9 mouse cellular contexts compared by ENCODE assay signal in the genomic region with DNA sequence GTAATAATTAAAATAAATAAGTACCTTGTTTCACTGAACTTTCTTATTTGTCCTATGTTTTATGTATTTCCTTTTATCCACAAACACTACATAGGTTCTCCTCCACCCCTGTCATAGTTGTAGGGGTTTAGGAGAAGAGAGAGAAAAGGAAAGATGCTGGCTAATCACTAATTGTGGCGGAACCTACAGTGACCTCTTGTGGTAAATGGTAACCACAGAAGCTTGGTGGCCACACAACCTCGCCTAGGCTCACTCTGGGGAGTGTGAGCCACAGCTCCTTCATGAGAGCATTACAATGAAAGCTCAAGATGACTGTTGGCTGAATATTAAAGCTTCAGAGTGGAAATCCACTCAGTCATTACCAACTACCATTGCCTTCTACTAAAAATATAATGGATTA. TPM values are rescaled to one million over a fixed set of nuclear protein-coding genes. Genes with fewer than 3 reads are reported as not detected.
A peak's percentile ranks its signal among the peaks of the same experiment; 100 is the strongest.
DNase-seq lines count a peak whose midpoint lies in the region; ATAC-seq and TF ChIP-seq lines count a peak whose summit lies in the region.
"Had no signal": no experiment of that assay in that cellular context is flagged by ENCODE, and none has a peak within 500 bp of the region (broad histone marks: within the 10 kb centered on the region; RNA-seq: fewer than 3 reads in every experiment).

No protein-coding gene starts in this region.

- no peak for DNase-seq in gastrocnemius, adult 2 months
- DNase-seq in gastrocnemius, adult 8-10 months (ENCODE audit: low spot score in 2 of 2), result no peak
- peak; percentile 15 for DNase-seq in left cerebral cortex, postnatal 4 days
- no peak for DNase-seq in left cerebral cortex, adult 8-10 months (ENCODE audit: low spot score in 2 of 2)
- DNase-seq in Muller cell, postnatal 12 days (ENCODE audit: inconsistent ontology term), result peak; percentile 44
- DNase-seq in forebrain, postnatal 0 days, result peak; percentile 35

- H3K27ac ChIP-seq in gastrocnemius, adult 2 months, result no peak overlapping the region
- H3K27ac ChIP-seq in forebrain, postnatal 0 days (ENCODE audit: low read depth, low read length), result no peak overlapping the region
- no peak overlapping the region for H3K27ac ChIP-seq in liver, embryonic 12.5 days

- intact Hi-C loops in gastrocnemius, adult 2 months (cut with DNase I), result loop anchor here (5.0 kb wide), 1 partner anchor 854 kb away; a partner anchor contains a TSS
- intact Hi-C loops in left cerebral cortex, postnatal 4 days (cut with DNase I), result loop anchor here (5.0 kb wide), 1 partner anchor 849 kb away; no protein-coding TSS in a partner anchor

- no peaks in the 10 kb centered on the region for H3K27me3 ChIP-seq in forebrain, postnatal 0 days (ENCODE audit: insufficient read depth, low read length)
- H3K27me3 ChIP-seq in liver, embryonic 12.5 days (replicated peaks), result peaks cover 10% of the 10 kb centered on the region

- no peaks in the 10 kb centered on the region for H3K36me3 ChIP-seq in forebrain, postnatal 0 days (ENCODE audit: insufficient read depth)
- no peaks in the 10 kb centered on the region for H3K36me3 ChIP-seq in liver, embryonic 12.5 days

- no peaks in the 10 kb centered on the region for H3K4me1 ChIP-seq in forebrain, postnatal 0 days (ENCODE audit: insufficient read depth)
- H3K4me1 ChIP-seq in liver, embryonic 12.5 days, result no peaks in the 10 kb centered on the region

- TF ChIP-seq CTCF in gastrocnemius, adult 2 months (IDR thresholded peaks at IDR 0.05), result peak; percentile 55
- TF ChIP-seq CTCF in forebrain, postnatal 0 days (IDR thresholded peaks at IDR 0.05; ENCODE audit: low read depth), result peak; percentile 58

- no peak overlapping the region for H3K4me2 ChIP-seq in forebrain, postnatal 0 days (ENCODE audit: low read depth)
- H3K4me2 ChIP-seq in liver, embryonic 12.5 days, result no peak overlapping the region

- no peak overlapping the region for H3K4me3 ChIP-seq in gastrocnemius, adult 2 months
- H3K4me3 ChIP-seq in forebrain, postnatal 0 days (ENCODE audit: low read depth, low read length), result no peak overlapping the region
- H3K4me3 ChIP-seq in liver, embryonic 12.5 days, result no peak overlapping the region

- no peaks in the 10 kb centered on the region for H3K9me3 ChIP-seq in forebrain, postnatal 0 days (ENCODE audit: low read length)
- H3K9me3 ChIP-seq in liver, embryonic 12.5 days (replicated peaks), result no peaks in the 10 kb centered on the region

- WGBS in forebrain, postnatal 0 days, result 24% methylated on average over 2 of the region's 2 CpGs
- 11% methylated on average over 2 of the region's 2 CpGs for WGBS in liver, embryonic 12.5 days (ENCODE audit: insufficient replicate concordance)

- no peak overlapping the region for H3K9ac ChIP-seq in forebrain, postnatal 0 days
- no peak overlapping the region for H3K9ac ChIP-seq in liver, embryonic 12.5 days

- no peak for ATAC-seq in forebrain, postnatal 0 days
- no peak for ATAC-seq in erythroblast, adult 5-6 weeks (replicated peaks; ENCODE audit: low FRiP score, poor library complexity, severe bottlenecking)
- no peak for ATAC-seq in liver, embryonic 12.5 days

RNA-seq across cellular contexts. Expression of a gene that starts 6.2 kb away (rescaled TPM):
- total RNA-seq in gastrocnemius, adult 2 months (2021), result under 1 TPM in 1 of 2 experiments, not detected in 1; 0.06 TPM
- total RNA-seq in gastrocnemius, adult 8-10 months (2022), result not detected
- total RNA-seq in left cerebral cortex, postnatal 4 days (2021), result 10 to 100 TPM; 24.2 to 25.3 TPM
- 10 to 100 TPM; 50.9 to 58.2 (median 53.6) TPM for total RNA-seq in left cerebral cortex, adult 8-10 months (2022)
- total RNA-seq in forebrain, postnatal 0 days (2014; rRNA removed), result 7.2 and 7.4 TPM in 2 replicates
- 1.0 and 1.5 TPM in 2 replicates for polyA plus RNA-seq in forebrain, postnatal 0 days (2015; fragmentation: Nextera tagmentation; extraction: Ambion mirVana)
- total RNA-seq in erythroblast, adult 5-6 weeks (2015; ENCODE audit: low replicate concordance), result not detected in 2 replicates
- not detected in 2 replicates for total RNA-seq in erythroblast, adult 5-6 weeks (2017; ENCODE audit: low replicate concordance)
- not detected in 2 replicates for polyA plus RNA-seq in liver, embryonic 12.5 days (2016; fragmentation: Nextera tagmentation; extraction: Ambion mirVana)
- total RNA-seq: heart, postnatal 25 days had no signal

Comparison
In these comparisons a context has a peak if more than half of its experiments do, and no peak if none do; other contexts are left out.
1. DNase-seq: peak in left cerebral cortex, postnatal 4 days (single experiment), Muller cell, postnatal 12 days (single experiment) and forebrain, postnatal 0 days (single experiment); none in gastrocnemius, adult 2 months (single experiment), gastrocnemius, adult 8-10 months (0 of 2) and left cerebral cortex, adult 8-10 months (0 of 2).